Mouse (Mus musculus) bone marrow, adult 2 months (tissue): ENCODE measurements around the gene Dnttip1.

ENCODE experiments used
- CTCF ChIP-seq: fragments of 200-500 bp; IDR thresholded peaks from 2 replicates; pipeline ENCODE4 v1.5.1; 2011; ENCODE audit warnings: low read length, control low read depth; ENCODE audit not compliant: control insufficient read depth, insufficient read depth
- POLR2A ChIP-seq: fragments of 200-500 bp; IDR thresholded peaks from 2 replicates; pipeline ENCODE4 v1.6.1; 2011; ENCODE audit warnings: low read depth, mild to moderate bottlenecking, control low read depth, low read length, borderline replicate concordance; ENCODE audit not compliant: control insufficient read depth

DNA sequence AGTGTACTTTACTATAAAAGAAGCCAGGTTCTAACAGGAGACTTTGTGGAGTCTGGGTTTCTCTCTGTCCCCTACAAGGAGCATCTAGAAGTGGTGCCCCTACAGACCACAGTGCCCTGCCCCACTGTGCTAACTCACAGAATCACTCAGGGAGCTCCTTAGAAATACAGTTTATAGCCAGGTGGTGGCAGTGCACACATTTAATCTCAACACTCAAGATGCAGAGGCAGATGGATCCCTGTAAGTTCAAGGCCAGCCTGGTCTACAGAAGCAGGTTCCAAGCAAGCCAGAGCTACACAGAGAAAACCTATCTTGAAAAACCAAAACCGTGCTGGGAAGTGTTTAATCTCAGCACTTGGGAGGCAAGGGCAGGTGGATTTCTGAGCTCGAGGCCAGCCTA, 48.0 kb downstream of the Dnttip1 start:
- no peak for TF ChIP-seq CTCF
- no peak for TF ChIP-seq POLR2A
